ENCODE assay signal across 8 mouse cellular contexts in the genomic region with DNA sequence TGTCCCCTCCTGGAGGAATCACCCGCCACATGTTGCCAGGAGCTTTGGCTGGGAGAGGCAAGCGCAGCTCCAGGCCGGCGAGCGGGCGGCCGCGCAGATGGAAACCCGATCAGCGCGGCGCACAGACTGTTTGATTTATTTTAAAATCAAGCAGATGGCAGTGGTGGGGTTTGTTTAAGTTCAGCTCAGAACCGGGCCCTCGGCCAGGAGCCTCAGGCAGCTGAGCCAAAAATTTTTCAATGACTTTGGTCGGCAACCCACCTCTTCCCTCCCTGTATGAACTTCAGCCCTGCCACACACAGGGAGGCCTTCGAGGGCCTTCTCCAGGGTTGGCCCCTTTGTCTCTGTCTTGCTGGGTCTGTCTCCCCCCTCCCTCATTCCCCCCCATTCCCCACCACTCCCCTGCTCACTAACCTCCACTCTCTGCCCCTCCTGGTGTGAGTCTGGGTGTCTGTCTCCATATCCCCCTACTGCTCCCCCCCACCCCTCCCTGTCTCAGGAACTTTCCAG. TPM values are rescaled to one million over a fixed set of nuclear protein-coding genes. Genes with fewer than 3 reads are reported as not detected.
DNase-seq lines count a peak whose midpoint lies in the region; ATAC-seq and TF ChIP-seq lines count a peak whose summit lies in the region.

No protein-coding gene starts in this region.

- TF ChIP-seq EP300 in heart, adult 2 months (IDR thresholded peaks at IDR 0.05; ENCODE audit: insufficient read depth, low read depth, low read length): 0 out of 2 replicates have a peak, but pooled peaks have one; percentile 25

- no peak for TF ChIP-seq POLR2A in heart, adult 2 months (IDR thresholded peaks at IDR 0.05; ENCODE audit: insufficient read depth, low read depth, low read length)

- no peak overlapping the region; the same call in 1 of the 2 replicates for H3K9ac ChIP-seq in embryonic facial prominence, embryonic 13.5 days
- peak overlapping the region; percentile 22 for H3K9ac ChIP-seq in heart, adult 2 months (ENCODE audit: low read depth, low read length)
- H3K9ac ChIP-seq in limb, embryonic 11.5 days (ENCODE audit: low read length): peak overlapping the region; percentile 50
- 0 out of 2 replicates have a peak overlapping the region, but pooled peaks have one; percentile 12 for H3K9ac ChIP-seq in midbrain, embryonic 14.5 days (replicated peaks; ENCODE audit: low read length)

- H3K4me2 ChIP-seq in embryonic facial prominence, embryonic 13.5 days: peak overlapping the region; percentile 54
- H3K4me2 ChIP-seq in limb, embryonic 11.5 days (ENCODE audit: low read depth, severe bottlenecking): peak overlapping the region; percentile 34
- H3K4me2 ChIP-seq in midbrain, embryonic 14.5 days (ENCODE audit: low read length): peak overlapping the region; percentile 33

- H3K9me3 ChIP-seq in embryonic facial prominence, embryonic 13.5 days: no peaks in the 10 kb centered on the region
- H3K9me3 ChIP-seq in limb, embryonic 11.5 days (ENCODE audit: control insufficient read depth, low read length): no peaks in the 10 kb centered on the region
- no peaks in the 10 kb centered on the region for H3K9me3 ChIP-seq in midbrain, embryonic 14.5 days (ENCODE audit: control insufficient read depth, low read length)

- no peaks in the 10 kb centered on the region for H3K79me2 ChIP-seq in heart, adult 2 months (replicated peaks; ENCODE audit: control insufficient read depth, insufficient read depth, low read length)

- peak; percentile 87 for ATAC-seq in embryonic facial prominence, embryonic 13.5 days (ENCODE audit: insufficient number of reproducible peaks, insufficient read depth, low FRiP score, low TSS enrichment, low read depth)
- peak; percentile 67 for ATAC-seq in limb, embryonic 11.5 days (ENCODE audit: insufficient number of reproducible peaks, low FRiP score, low TSS enrichment, low read depth)
- ATAC-seq in midbrain, embryonic 14.5 days (ENCODE audit: low FRiP score, low TSS enrichment): peak; percentile 63; the same call in 1 of the 2 replicates

- peak overlapping the region; percentile 97 for H3K27ac ChIP-seq in embryonic facial prominence, embryonic 13.5 days
- H3K27ac ChIP-seq in heart, adult 2 months: peak overlapping the region; percentile 65
- peak overlapping the region; percentile 98 for H3K27ac ChIP-seq in limb, embryonic 11.5 days (replicated peaks; ENCODE audit: low read depth, low read length)
- peak overlapping the region; percentile 80 for H3K27ac ChIP-seq in midbrain, embryonic 14.5 days (replicated peaks; ENCODE audit: low read depth, low read length)

- under 1% methylated on average over 16 of the region's 16 CpGs for WGBS in embryonic facial prominence, embryonic 13.5 days
- WGBS in heart, adult 2 months: 0% methylated on average over 16 of the region's 16 CpGs
- 4% methylated on average over 16 of the region's 16 CpGs for WGBS in limb, embryonic 11.5 days
- 6% methylated on average over 16 of the region's 16 CpGs for WGBS in midbrain, embryonic 14.5 days

- peak overlapping the region; percentile 10; the same call in 1 of the 2 replicates for H3K4me3 ChIP-seq in embryonic facial prominence, embryonic 13.5 days
- H3K4me3 ChIP-seq in heart, adult 2 months: peak overlapping the region; percentile 26; the same call in 1 of the 2 replicates
- no peak overlapping the region for H3K4me3 ChIP-seq in limb, embryonic 11.5 days (ENCODE audit: low read depth, low read length)
- no peak overlapping the region for H3K4me3 ChIP-seq in midbrain, embryonic 14.5 days (replicated peaks; ENCODE audit: low read depth, low read length)

- H3K4me1 ChIP-seq in embryonic facial prominence, embryonic 13.5 days: peaks cover 95% of the 10 kb centered on the region
- peaks cover 11% of the 10 kb centered on the region for H3K4me1 ChIP-seq in heart, adult 2 months (ENCODE audit: control insufficient read depth, insufficient read depth, low read length)
- H3K4me1 ChIP-seq in limb, embryonic 11.5 days (ENCODE audit: control insufficient read depth, insufficient read depth, low read length): peaks cover 84% of the 10 kb centered on the region
- H3K4me1 ChIP-seq in midbrain, embryonic 14.5 days (ENCODE audit: control insufficient read depth, insufficient read depth, low read length): peaks cover 31% of the 10 kb centered on the region

- 0 out of 2 replicates have a peak, but pooled peaks have one; percentile 11 for TF ChIP-seq CTCF in heart, adult 2 months (IDR thresholded peaks at IDR 0.05)

- H3K27me3 ChIP-seq in embryonic facial prominence, embryonic 13.5 days: no peaks in the 10 kb centered on the region
- no peaks in the 10 kb centered on the region for H3K27me3 ChIP-seq in heart, adult 2 months (ENCODE audit: control insufficient read depth, insufficient read depth, low read length)
- no peaks in the 10 kb centered on the region for H3K27me3 ChIP-seq in limb, embryonic 11.5 days (ENCODE audit: control insufficient read depth, insufficient read depth, low read length)
- H3K27me3 ChIP-seq in midbrain, embryonic 14.5 days (ENCODE audit: control insufficient read depth, insufficient read depth, low read length): no peaks in the 10 kb centered on the region

- intact Hi-C loops in heart, adult 2 months (cut with DNase I): loop anchor here (5.0 kb wide), 1 partner anchor 33 kb away; no protein-coding TSS in a partner anchor

- H3K36me3 ChIP-seq in embryonic facial prominence, embryonic 13.5 days: no peaks in the 10 kb centered on the region
- no peaks in the 10 kb centered on the region for H3K36me3 ChIP-seq in heart, adult 2 months (ENCODE audit: control insufficient read depth, insufficient read depth, low read length)
- H3K36me3 ChIP-seq in limb, embryonic 11.5 days (ENCODE audit: control insufficient read depth, insufficient read depth, low read length): no peaks in the 10 kb centered on the region
- no peaks in the 10 kb centered on the region for H3K36me3 ChIP-seq in midbrain, embryonic 14.5 days (ENCODE audit: control insufficient read depth, insufficient read depth, low read length)

- peak; percentile 67 for DNase-seq in adrenal gland, postnatal 25 days
- DNase-seq in heart, adult 2 months: peak; percentile 75 to 77
- DNase-seq in kidney, adult 18-20 months: peak; percentile 57
- peak; percentile 86 for DNase-seq in limb, embryonic 11.5 days (ENCODE audit: low spot score)
- peak; percentile 83 for DNase-seq in midbrain, embryonic 14.5 days
- peak; percentile 41 for DNase-seq in yolk sac, embryonic 10.5 days (ENCODE audit: low spot score)
- no peak for DNase-seq in thymus, postnatal 14 days

RNA-seq across cellular contexts. Expression of a gene that starts 36.7 kb away (rescaled TPM):
- total RNA-seq in adrenal gland, postnatal 25 days (2021): 40.1 and 48.8 TPM in 2 replicates
- 6.4 and 8.6 TPM in 2 replicates for polyA plus RNA-seq in embryonic facial prominence, embryonic 13.5 days (2015; fragmentation: Nextera tagmentation; extraction: Ambion mirVana)
- total RNA-seq in heart, adult 2 months (2021): 10 to 100 TPM; 21.0 to 24.3 TPM
- 12.1 and 12.8 TPM in 2 replicates for polyA plus RNA-seq in heart, adult 2 months (2012; rRNA removed)
- 6.6 and 8.2 TPM in 2 replicates for polyA plus RNA-seq in limb, embryonic 11.5 days (2014; fragmentation: Nextera tagmentation; extraction: Ambion mirVana)
- polyA plus RNA-seq in midbrain, embryonic 14.5 days (2014; fragmentation: Nextera tagmentation; extraction: Ambion mirVana): 28.6 and 29.0 TPM in 2 replicates

Comparison
In these comparisons a context has a peak if more than half of its experiments do, and no peak if none do; other contexts are left out.
1. H3K4me3 ChIP-seq: peak in embryonic facial prominence, embryonic 13.5 days (single experiment) and heart, adult 2 months (single experiment); none in limb, embryonic 11.5 days (single experiment) and midbrain, embryonic 14.5 days (single experiment).
2. Peak in every context shown above with its lines, with median percentiles within 50 percentile points of each other: ATAC-seq, H3K27ac ChIP-seq and H3K4me2 ChIP-seq.